Mouse (Mus musculus): ENCODE results near the gene Acy3. TPM values are rescaled to one million over a fixed set of nuclear protein-coding genes. Genes with fewer than 3 reads are reported as not detected.
"Not testable (repeated sequence)": the region's sequence is repeated elsewhere in the genome, so short reads cannot be mapped to it uniquely, and the experiment has no call there.

The Acy3 gene
- total RNA-seq, 2 experiments from 2014 or later, result 1.3 to 2.0 TPM

DNA sequence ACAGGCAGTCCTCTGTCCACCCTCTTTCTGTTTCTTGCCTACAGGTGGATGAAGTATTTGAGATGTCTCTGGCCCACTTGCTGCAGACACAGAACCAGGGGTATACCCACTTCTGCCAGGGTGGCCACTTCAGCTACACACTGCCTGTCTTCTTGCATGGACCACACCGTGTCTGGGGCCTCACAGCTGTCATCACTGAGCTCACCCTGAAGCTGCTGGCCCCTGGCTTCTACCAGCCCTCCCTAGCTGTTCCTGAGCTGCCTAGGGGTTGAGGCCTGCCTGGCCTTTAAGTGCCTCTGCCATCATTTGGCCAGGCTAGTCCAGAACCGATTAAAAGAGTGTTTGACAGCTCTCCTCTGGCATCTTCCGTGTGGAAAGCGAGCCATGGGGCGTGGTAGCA is 15.4 kb downstream of the Acy3 start:
- no peak for DNase-seq (ENCODE audit: low spot score)

DNA sequence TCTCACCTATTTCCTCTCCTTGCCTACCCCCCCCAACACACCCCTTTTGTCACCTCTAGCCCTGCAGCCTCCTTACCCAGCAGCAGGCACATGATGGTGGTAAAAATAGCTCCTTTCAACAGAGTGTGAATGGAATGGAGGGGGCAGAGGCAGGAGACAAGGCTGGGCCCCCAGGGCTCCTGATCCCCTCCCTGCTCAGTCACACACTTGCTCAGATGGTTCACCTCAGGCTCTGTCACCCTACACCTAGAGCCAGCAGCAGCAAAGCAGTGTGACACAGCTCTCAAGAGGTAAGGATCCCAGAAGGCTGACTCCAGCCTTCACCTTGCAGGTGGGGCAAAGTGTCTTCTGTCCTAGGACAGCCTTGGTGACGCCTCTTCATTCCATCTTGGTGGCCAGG is 16.7 kb downstream of the Acy3 start, which contains the start of gene Doc2g:
TSS of gene Doc2g (plus strand) at position 202 of the 400 bp plus-strand sequence.
- DNase-seq (ENCODE audit: low spot score), result no peak

GRCm38 (mm10) chr19:4003641-4004040 is 17.3 kb downstream of the Acy3 start:
- no peak for DNase-seq (ENCODE audit: low spot score)

DNA sequence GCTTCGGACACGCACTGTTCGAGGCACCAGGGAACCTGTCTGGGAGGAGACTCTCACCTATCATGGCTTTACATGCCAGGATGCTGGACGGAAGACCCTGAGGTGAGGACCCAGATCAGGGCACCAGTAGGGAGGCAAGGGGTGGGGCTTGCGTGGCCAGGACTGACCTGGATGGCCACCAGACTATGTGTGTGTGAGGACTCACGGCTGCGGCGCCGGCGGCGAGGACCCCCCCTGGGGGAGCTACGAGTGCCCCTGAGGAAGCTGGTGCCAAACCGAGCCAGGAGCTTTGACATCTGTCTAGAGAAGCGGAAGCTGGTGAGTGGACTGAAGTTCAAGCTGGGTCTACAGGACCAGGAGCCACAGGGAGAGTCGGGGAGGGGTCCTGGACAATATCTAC is 18.0 kb downstream of the Acy3 start:
- no peak for DNase-seq (ENCODE audit: low spot score)

DNA sequence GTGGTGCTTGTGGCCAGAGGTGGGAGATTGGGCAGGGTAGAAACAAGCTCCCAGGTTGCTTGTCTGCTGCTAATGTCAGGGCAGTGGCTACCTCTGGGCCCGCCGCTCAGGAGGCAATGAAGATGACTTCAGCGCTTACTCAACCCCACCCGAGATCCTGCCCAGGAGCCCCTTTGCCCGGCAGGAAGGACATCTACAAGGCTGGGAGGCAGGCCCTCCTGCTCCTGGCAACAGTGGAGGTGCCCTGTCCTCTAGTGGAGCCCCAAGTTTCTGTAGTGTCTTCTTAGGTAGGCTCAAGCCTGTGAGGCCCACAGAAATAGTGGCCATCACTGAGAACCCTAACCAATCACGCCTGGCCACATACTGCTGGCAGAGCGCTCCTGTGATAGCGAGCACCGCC is 18.7 kb downstream of the Acy3 start:
- DNase-seq (ENCODE audit: low spot score), result no peak

- DNase-seq (ENCODE audit: low spot score), result no peak
Observed at GRCm38 (mm10) chr19:4005971-4006370, 19.6 kb downstream of the Acy3 start.

DNA sequence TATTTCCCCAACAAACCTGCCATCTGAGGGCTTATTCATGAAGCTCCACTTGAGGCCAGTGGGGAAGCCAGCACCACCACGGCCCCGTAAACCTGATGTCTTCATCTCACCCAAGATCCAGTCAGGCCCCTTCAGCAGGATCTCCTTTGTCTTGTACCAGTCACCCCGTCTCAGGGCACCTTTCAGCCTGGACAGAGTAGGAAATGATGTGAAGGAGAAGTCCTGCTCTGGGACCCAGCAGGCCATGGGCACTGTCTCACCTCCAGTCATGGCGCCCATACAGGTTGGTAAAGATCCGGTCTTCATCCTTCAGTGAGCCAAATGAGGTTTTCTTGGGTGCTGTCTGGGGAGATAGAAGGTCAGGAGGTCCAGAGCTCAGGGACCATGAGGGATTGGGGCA is 24.7 kb downstream of the Acy3 start:
- no peak for DNase-seq (ENCODE audit: low spot score)

DNA sequence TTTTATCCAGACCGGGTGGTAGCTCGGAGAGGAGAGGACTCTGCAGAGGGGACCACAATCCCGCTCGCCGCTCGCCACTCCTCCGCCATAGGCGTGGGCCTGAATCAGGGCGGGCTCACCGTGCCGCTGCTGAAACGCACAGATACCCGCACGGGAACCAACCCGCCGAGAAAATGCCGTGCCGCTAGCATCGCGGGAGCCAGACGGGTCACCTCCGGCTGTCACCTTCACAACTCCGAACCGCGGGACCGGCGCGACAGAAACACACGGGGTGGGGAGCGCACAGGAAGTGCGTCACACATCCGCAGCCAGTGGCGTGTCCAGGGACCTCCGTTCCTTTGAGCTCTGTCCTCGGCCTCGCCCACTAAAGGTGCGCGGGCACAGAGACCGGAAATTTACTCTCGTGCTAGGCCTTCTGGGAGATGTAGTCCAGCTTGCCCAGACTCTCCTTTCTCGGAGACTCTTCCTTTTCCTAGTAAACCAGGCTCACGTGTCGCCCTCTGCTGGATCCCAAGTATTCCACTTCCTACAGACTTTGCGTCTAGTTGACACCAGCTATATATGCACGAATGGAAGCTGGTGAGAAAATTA is 26.2 kb downstream of the Acy3 start, which contains the start of gene Ndufv1:
TSS of gene Ndufv1 (minus strand) at position 375 of the 591 bp plus-strand sequence.
- peak; percentile 98 for DNase-seq (ENCODE audit: low spot score)

GRCm38 (mm10) chr19:4013066-4013465 is 26.7 kb downstream of the Acy3 start:
- no peak for DNase-seq (ENCODE audit: low spot score)

DNA sequence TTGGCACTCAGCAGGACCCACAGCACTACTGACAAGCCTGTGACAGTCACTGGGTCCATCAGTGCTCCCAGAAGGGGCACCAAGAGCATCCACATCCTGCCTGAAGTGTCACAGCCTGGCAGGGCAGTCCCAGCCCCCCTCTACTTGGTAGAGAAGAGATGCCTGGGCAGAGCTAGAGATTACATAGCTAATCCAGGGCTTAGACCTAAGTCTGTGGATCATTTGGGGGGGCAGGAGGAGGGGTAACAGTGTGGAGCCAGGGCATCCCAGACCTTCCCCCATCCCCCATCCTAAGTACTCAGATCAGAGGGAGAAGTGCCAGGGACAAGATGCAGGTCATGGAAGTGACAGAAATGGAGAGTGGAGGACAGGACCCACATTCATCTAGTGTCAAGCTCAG is 28.4 kb downstream of the Acy3 start:
- no peak for DNase-seq (ENCODE audit: low spot score)

GRCm38 (mm10) chr19:4015635-4016034 is 29.3 kb downstream of the Acy3 start:
- no peak for DNase-seq (ENCODE audit: low spot score)

- DNase-seq (ENCODE audit: low spot score), result no peak
Observed at GRCm38 (mm10) chr19:4017921-4018587, 31.7 kb downstream of the Acy3 start.

DNA sequence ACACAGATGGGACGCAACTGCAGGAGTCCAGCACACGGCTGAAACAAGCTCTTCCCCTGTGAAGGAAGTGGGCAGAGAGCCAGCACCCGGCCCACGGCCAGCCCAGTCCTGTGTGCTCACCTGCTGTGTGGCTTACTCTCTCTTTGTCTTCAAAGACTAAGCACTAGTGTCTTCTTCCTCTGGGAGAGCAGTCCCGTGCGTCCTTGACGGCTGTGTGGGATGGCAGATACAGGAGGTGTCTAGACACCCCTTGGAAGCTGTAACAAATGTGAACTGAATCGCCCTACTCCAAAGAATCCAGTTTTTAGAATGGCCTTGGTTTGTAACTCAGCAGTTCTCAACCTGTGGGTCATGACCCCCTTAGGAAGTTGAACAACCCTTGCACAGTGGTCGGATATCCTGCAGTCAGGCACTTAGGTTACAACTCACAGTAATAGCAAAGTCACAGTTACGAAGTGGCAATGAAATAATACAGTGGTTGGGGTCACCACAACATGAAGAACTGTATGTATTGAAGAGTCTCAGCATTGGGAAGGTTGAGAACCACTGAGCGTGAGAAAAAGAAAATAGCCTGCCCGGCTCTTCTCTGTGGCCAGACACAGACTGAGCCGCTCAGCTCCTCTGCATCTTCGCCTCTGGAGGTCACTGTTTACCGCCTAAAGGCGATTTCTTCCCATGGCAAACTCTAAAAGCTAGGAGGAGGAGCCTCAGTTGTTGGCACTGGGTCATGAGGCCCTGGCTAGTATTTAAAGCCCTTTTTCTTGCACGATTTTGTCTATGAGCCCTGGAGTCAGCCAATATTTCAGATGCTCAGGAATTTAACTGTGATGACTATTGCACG is 32.6 kb downstream of the Acy3 start:
- DNase-seq (ENCODE audit: low spot score), result peak; percentile 92

GRCm38 (mm10) chr19:4023185-4023584 is 36.8 kb downstream of the Acy3 start:
- DNase-seq (ENCODE audit: low spot score), result no peak

- DNase-seq (ENCODE audit: low spot score), result no peak
Observed at GRCm38 (mm10) chr19:4027576-4027975, 41.2 kb downstream of the Acy3 start.

GRCm38 (mm10) chr19:4032668-4033067 is 46.3 kb downstream of the Acy3 start:
- DNase-seq (ENCODE audit: low spot score), result no peak

DNA sequence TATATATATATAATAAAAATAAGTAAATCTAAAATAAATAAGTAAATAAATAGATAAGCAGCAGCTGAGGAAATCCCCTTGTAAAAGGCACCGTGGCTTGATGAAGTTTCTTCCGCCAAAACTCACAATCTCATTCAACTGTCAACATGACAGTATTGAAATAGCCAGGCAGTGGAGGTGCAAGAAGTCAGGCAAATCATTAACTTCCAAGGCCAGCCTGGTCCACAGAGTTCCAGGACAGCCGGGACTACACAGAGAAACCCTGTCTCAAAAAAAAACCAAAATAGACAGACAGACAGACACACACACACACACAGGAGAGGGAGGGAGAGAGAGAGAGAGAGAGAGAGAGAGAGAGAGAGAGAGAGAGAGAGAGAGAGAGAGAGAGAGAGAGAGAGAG is 46.9 kb downstream of the Acy3 start:
- DNase-seq (ENCODE audit: low spot score), result no peak

DNA sequence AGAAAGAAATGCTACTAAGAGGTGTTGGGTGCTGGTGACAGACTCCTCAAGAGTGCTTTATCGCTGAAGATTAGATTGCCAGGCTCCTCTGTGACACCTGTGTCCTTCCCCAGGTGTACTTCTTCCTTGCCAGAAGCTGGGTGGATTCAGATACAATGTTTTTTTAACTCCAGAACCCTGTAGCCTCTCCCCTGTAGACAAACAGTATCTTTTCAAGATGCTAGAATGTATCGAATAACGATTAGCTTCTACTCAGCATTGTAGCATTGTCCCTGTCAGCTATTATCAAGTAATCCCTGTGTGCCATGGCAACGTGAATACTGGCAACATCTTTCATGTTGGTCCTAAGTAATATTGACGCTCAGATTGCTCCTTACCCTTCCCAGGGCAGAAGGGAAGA is 47.4 kb downstream of the Acy3 start:
- DNase-seq (ENCODE audit: low spot score), result no peak

- DNase-seq (ENCODE audit: low spot score), result no peak
Observed at GRCm38 (mm10) chr19:4036327-4037045, 50.1 kb downstream of the Acy3 start.

GRCm38 (mm10) chr19:4037154-4037787 is 50.9 kb downstream of the Acy3 start:
- not testable (repeated sequence) for DNase-seq (ENCODE audit: low spot score)

DNA sequence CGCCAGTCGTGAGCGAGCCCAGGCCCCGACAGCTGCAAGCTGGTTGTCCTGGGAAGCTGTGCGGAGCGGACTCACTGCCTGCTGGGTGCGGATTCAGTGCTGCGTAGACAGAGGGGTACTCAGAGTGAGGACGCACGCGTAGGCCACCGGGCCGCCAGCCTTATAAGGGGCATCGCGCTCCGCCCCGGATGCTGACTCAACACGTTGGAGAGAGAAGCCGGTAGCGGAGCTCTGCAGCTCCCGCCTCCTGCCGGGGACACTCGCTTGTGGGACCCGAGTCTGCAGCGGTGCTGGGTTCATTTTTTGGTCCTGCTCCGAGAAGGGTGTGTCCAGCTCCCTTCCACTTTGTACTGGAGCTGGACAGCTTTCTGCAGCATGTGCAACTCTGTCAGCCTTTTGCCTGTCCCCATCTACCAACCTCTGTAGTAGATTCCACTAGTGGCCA is 51.4 kb downstream of the Acy3 start, which contains the start of gene Gstp1:
TSS of gene Gstp1 (minus strand) at position 198 of the 445 bp plus-strand sequence.
- DNase-seq (ENCODE audit: low spot score), result peak; percentile 92
